ENCODE assay signal across 11 mouse cellular contexts in the genomic region with DNA sequence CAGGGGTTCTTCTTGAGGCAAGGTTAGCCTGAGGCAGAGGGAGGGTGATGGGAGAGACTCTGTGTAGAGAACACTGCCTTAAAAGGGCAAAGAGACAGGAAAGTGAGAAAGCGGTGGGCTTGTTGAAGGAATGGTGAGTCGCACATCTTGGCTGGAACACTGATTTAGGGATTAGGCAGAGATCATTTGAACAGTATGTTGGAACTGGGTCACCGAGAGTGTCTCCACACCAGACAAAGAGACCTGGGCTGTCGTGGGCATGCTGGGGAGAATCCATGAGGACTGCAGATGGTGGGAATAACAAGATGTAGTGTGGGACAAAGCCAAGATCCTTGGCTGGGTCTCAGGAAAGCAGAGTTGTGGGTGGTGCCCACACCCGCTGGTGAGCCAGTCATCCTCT.
DNase-seq lines count a peak whose midpoint lies in the region; ATAC-seq and TF ChIP-seq lines count a peak whose summit lies in the region.
"Had no signal": no experiment of that assay in that cellular context is flagged by ENCODE, and none has a peak within 500 bp of the region (broad histone marks: within the 10 kb centered on the region; RNA-seq: fewer than 3 reads in every experiment).

No protein-coding gene starts in this region.

- WGBS in midbrain, embryonic 16.5 days: 80% methylated on average over 5 of the region's 5 CpGs
- WGBS in midbrain, embryonic 13.5 days: 87% methylated on average over 5 of the region's 5 CpGs
- WGBS in stomach, embryonic 16.5 days: 63% methylated on average over 5 of the region's 5 CpGs
- 66% methylated on average over 5 of the region's 5 CpGs for WGBS in liver, postnatal 0 days (ENCODE audit: insufficient replicate concordance)

- H3K36me3 ChIP-seq in midbrain, embryonic 16.5 days (ENCODE audit: control insufficient read depth, insufficient read depth, low read length): no peaks in the 10 kb centered on the region
- peaks cover 3% of the 10 kb centered on the region; the same call in 1 of the 2 replicates for H3K36me3 ChIP-seq in midbrain, embryonic 13.5 days
- no peaks in the 10 kb centered on the region for H3K36me3 ChIP-seq in stomach, embryonic 16.5 days (ENCODE audit: control insufficient read depth, insufficient read depth, low read length)
- no peaks in the 10 kb centered on the region for H3K36me3 ChIP-seq in liver, postnatal 0 days (replicated peaks; ENCODE audit: insufficient read depth, low read length)

- peak; percentile 26; the same call in 1 of the 2 replicates for ATAC-seq in midbrain, embryonic 16.5 days
- ATAC-seq in midbrain, embryonic 13.5 days: no peak
- ATAC-seq in stomach, embryonic 16.5 days (ENCODE audit: insufficient read depth, low FRiP score): peak; percentile 64
- ATAC-seq in liver, postnatal 0 days: no peak
- ATAC-seq: activated CD4-positive, CD25-positive, alpha-beta regulatory T cell, adult 4 months had no signal

- peak; percentile 27 to 86 for DNase-seq in left cerebral cortex, adult 8-10 months (ENCODE audit: low spot score in 2 of 2)
- DNase-seq in liver, postnatal 0 days: no peak
- no peak for DNase-seq in MN1 (ENCODE audit: low spot score)
- no peak for DNase-seq in thymus, postnatal 14 days
- DNase-seq: gastrocnemius, adult 2 months had no signal

- H3K4me2 ChIP-seq in midbrain, embryonic 16.5 days (ENCODE audit: low read length): no peak overlapping the region
- H3K4me2 ChIP-seq in midbrain, embryonic 13.5 days (replicated peaks): no peak overlapping the region
- H3K4me2 ChIP-seq in stomach, embryonic 16.5 days (ENCODE audit: low read depth, low read length): no peak overlapping the region
- H3K4me2 ChIP-seq in liver, postnatal 0 days (ENCODE audit: low read depth, low read length): no peak overlapping the region

- H3K9ac ChIP-seq in midbrain, embryonic 16.5 days (ENCODE audit: low read depth, low read length): no peak overlapping the region
- no peak overlapping the region for H3K9ac ChIP-seq in midbrain, embryonic 13.5 days (replicated peaks)
- H3K9ac ChIP-seq in stomach, embryonic 16.5 days (ENCODE audit: low read length): no peak overlapping the region
- no peak overlapping the region for H3K9ac ChIP-seq in liver, postnatal 0 days (replicated peaks)

- H3K27ac ChIP-seq in midbrain, embryonic 16.5 days (ENCODE audit: low read length): peak overlapping the region; percentile 2; the same call in 1 of the 2 replicates
- H3K27ac ChIP-seq in midbrain, embryonic 13.5 days: no peak overlapping the region
- H3K27ac ChIP-seq in embryonic fibroblast, embryonic 13.5 days (ENCODE audit: insufficient read depth, low read length): peak overlapping the region; percentile 49
- peak overlapping the region; percentile 7; the same call in 1 of the 2 replicates for H3K27ac ChIP-seq in stomach, embryonic 16.5 days (ENCODE audit: low read length)
- no peak overlapping the region for H3K27ac ChIP-seq in liver, postnatal 0 days (ENCODE audit: low read depth)
- H3K27ac ChIP-seq: gastrocnemius, adult 2 months; macrophage had no signal

- no peak for TF ChIP-seq EP300 in liver, postnatal 0 days (IDR thresholded peaks at IDR 0.05; ENCODE audit: low read depth)

- TF ChIP-seq POLR2A in embryonic fibroblast, embryonic 13.5 days (IDR thresholded peaks at IDR 0.05; ENCODE audit: low read depth, low read length): no peak

- no peaks in the 10 kb centered on the region for H3K9me3 ChIP-seq in midbrain, embryonic 16.5 days (replicated peaks; ENCODE audit: control insufficient read depth, low read length, poor library complexity, severe bottlenecking)
- no peaks in the 10 kb centered on the region for H3K9me3 ChIP-seq in midbrain, embryonic 13.5 days
- H3K9me3 ChIP-seq in stomach, embryonic 16.5 days (replicated peaks; ENCODE audit: control insufficient read depth, low read length): no peaks in the 10 kb centered on the region
- no peaks in the 10 kb centered on the region for H3K9me3 ChIP-seq in liver, postnatal 0 days (ENCODE audit: low read length)

- TF ChIP-seq CTCF in embryonic fibroblast, embryonic 13.5 days (IDR thresholded peaks at IDR 0.05; ENCODE audit: borderline replicate concordance, insufficient read depth, low read length): no peak
- no peak for TF ChIP-seq CTCF in liver, postnatal 0 days (IDR thresholded peaks at IDR 0.05; ENCODE audit: low read depth)

- H3K27me3 ChIP-seq in midbrain, embryonic 16.5 days (ENCODE audit: control insufficient read depth, insufficient read depth, low read depth, low read length): no peaks in the 10 kb centered on the region
- no peaks in the 10 kb centered on the region for H3K27me3 ChIP-seq in midbrain, embryonic 13.5 days
- H3K27me3 ChIP-seq in stomach, embryonic 16.5 days (ENCODE audit: control insufficient read depth, insufficient read depth, low read length): no peaks in the 10 kb centered on the region
- H3K27me3 ChIP-seq in liver, postnatal 0 days (ENCODE audit: insufficient read depth, low read length): no peaks in the 10 kb centered on the region

- no peak overlapping the region for H3K4me3 ChIP-seq in midbrain, embryonic 16.5 days (ENCODE audit: low read depth, low read length)
- no peak overlapping the region for H3K4me3 ChIP-seq in midbrain, embryonic 13.5 days (replicated peaks)
- no peak overlapping the region for H3K4me3 ChIP-seq in embryonic fibroblast, embryonic 13.5 days (ENCODE audit: insufficient read depth, low read length)
- no peak overlapping the region for H3K4me3 ChIP-seq in stomach, embryonic 16.5 days (replicated peaks; ENCODE audit: low read length)
- no peak overlapping the region for H3K4me3 ChIP-seq in liver, postnatal 0 days (ENCODE audit: low read depth, low read length)
- H3K4me3 ChIP-seq: gastrocnemius, adult 2 months had no signal

- H3K4me1 ChIP-seq in midbrain, embryonic 16.5 days (ENCODE audit: control insufficient read depth, insufficient read depth, low read length): peaks cover 22% of the 10 kb centered on the region
- H3K4me1 ChIP-seq in midbrain, embryonic 13.5 days (replicated peaks): peaks cover 38% of the 10 kb centered on the region
- 0 out of 2 replicates have a peak, but pooled peaks cover 14% of the 10 kb centered on the region for H3K4me1 ChIP-seq in embryonic fibroblast, embryonic 13.5 days (ENCODE audit: control insufficient read depth, insufficient read depth, low read length)
- peaks cover 5% of the 10 kb centered on the region; the same call in 1 of the 2 replicates for H3K4me1 ChIP-seq in stomach, embryonic 16.5 days (ENCODE audit: control insufficient read depth, insufficient read depth, low read length)
- H3K4me1 ChIP-seq in liver, postnatal 0 days (ENCODE audit: insufficient read depth): no peaks in the 10 kb centered on the region

Comparison
In these comparisons a context has a peak if more than half of its experiments do, and no peak if none do; other contexts are left out.
1. ATAC-seq: peak in midbrain, embryonic 16.5 days (single experiment) and stomach, embryonic 16.5 days (single experiment); none in midbrain, embryonic 13.5 days (single experiment) and liver, postnatal 0 days (single experiment).
2. H3K27ac ChIP-seq: peak in midbrain, embryonic 16.5 days (single experiment), embryonic fibroblast, embryonic 13.5 days (single experiment) and stomach, embryonic 16.5 days (single experiment); none in midbrain, embryonic 13.5 days (single experiment) and liver, postnatal 0 days (single experiment).
3. DNase-seq: peak in left cerebral cortex, adult 8-10 months (2 of 2); none in liver, postnatal 0 days (single experiment), MN1 (single experiment) and thymus, postnatal 14 days (single experiment).